Comparison of ENCODE assay signal across 14 mouse cellular contexts in genomic region chr17:25625282-25625681, GRCm38 (mm10). TPM values are rescaled to one million over a fixed set of nuclear protein-coding genes. Genes with fewer than 3 reads are reported as not detected.
DNase-seq lines count a peak whose midpoint lies in the region; ATAC-seq and TF ChIP-seq lines count a peak whose summit lies in the region.
"Had no signal": no experiment of that assay in that cellular context is flagged by ENCODE, and none has a peak within 500 bp of the region (broad histone marks: within the 10 kb centered on the region; RNA-seq: fewer than 3 reads in every experiment).

No protein-coding gene starts in this region.

- peak overlapping the region; percentile 89 for H3K27ac ChIP-seq in layer of hippocampus, adult 2 months
- peak overlapping the region; percentile 76 for H3K27ac ChIP-seq in embryonic facial prominence, embryonic 10.5 days (replicated peaks)
- H3K27ac ChIP-seq in forebrain, postnatal 0 days (ENCODE audit: low read depth, low read length) = 0 out of 2 replicates have a peak overlapping the region, but pooled peaks have one; percentile 9
- H3K27ac ChIP-seq: limb, embryonic 15.5 days; lung, embryonic 15.5 days had no signal

- peaks cover 51% of the 10 kb centered on the region for H3K4me1 ChIP-seq in embryonic facial prominence, embryonic 10.5 days
- no peaks in the 10 kb centered on the region; the same call in 1 of the 2 replicates for H3K4me1 ChIP-seq in forebrain, postnatal 0 days (ENCODE audit: insufficient read depth)
- H3K4me1 ChIP-seq: lung, embryonic 15.5 days had no signal

- H3K4me2 ChIP-seq in forebrain, postnatal 0 days (ENCODE audit: low read depth) = no peak overlapping the region
- H3K4me2 ChIP-seq: limb, embryonic 15.5 days; lung, embryonic 15.5 days had no signal

- peaks cover 6% of the 10 kb centered on the region; the same call in 1 of the 2 replicates for H3K27me3 ChIP-seq in embryonic facial prominence, embryonic 10.5 days (replicated peaks; ENCODE audit: low read depth, poor library complexity, severe bottlenecking)
- H3K27me3 ChIP-seq in forebrain, postnatal 0 days (ENCODE audit: insufficient read depth, low read length) = no peaks in the 10 kb centered on the region
- H3K27me3 ChIP-seq: limb, embryonic 15.5 days; lung, embryonic 15.5 days had no signal

- H3K9ac ChIP-seq in forebrain, postnatal 0 days = no peak overlapping the region
- H3K9ac ChIP-seq: limb, embryonic 15.5 days; lung, embryonic 15.5 days had no signal

- ATAC-seq in forebrain, postnatal 0 days = no peak
- ATAC-seq: activated CD4-positive, CD25-positive, alpha-beta regulatory T cell, adult 4 months had no signal

- no peaks in the 10 kb centered on the region for H3K9me3 ChIP-seq in embryonic facial prominence, embryonic 10.5 days
- H3K9me3 ChIP-seq in forebrain, postnatal 0 days (ENCODE audit: low read length) = no peaks in the 10 kb centered on the region
- H3K9me3 ChIP-seq: limb, embryonic 15.5 days; lung, embryonic 15.5 days had no signal

- H3K4me3 ChIP-seq in layer of hippocampus, adult 2 months = no peak overlapping the region
- H3K4me3 ChIP-seq in embryonic facial prominence, embryonic 10.5 days = no peak overlapping the region
- no peak overlapping the region for H3K4me3 ChIP-seq in forebrain, postnatal 0 days (ENCODE audit: low read depth, low read length)
- H3K4me3 ChIP-seq: limb, embryonic 15.5 days; lung, embryonic 15.5 days; megakaryocyte, embryonic 14.5 days had no signal

- DNase-seq in layer of hippocampus, adult 2 months (ENCODE audit: low spot score in 2 of 2) = peak; percentile 62 to 66
- DNase-seq in layer of hippocampus, postnatal 10 days (ENCODE audit: low spot score in 2 of 2) = no peak
- no peak for DNase-seq in embryonic facial prominence, embryonic 10.5 days (ENCODE audit: low spot score)
- DNase-seq in forebrain, postnatal 0 days = peak; percentile 39
- DNase-seq in right cerebral cortex, adult 2 months (ENCODE audit: low spot score in 2 of 2) = peak; percentile 78 to 83
- no peak for DNase-seq in embryo, embryonic 10.5 days (ENCODE audit: low spot score)
- no peak for DNase-seq in gastrocnemius, postnatal 10 days
- DNase-seq: cerebellum, adult 9-10 months; kidney, postnatal 14 days; thymus, postnatal 14 days had no signal

- WGBS in embryonic facial prominence, embryonic 10.5 days = 74% methylated on average over 7 of the region's 7 CpGs
- 79% methylated on average over 7 of the region's 7 CpGs for WGBS in forebrain, postnatal 0 days

- H3K36me3 ChIP-seq in embryonic facial prominence, embryonic 10.5 days (replicated peaks) = peaks cover 14% of the 10 kb centered on the region
- H3K36me3 ChIP-seq in forebrain, postnatal 0 days (ENCODE audit: insufficient read depth) = no peaks in the 10 kb centered on the region
- H3K36me3 ChIP-seq: lung, embryonic 15.5 days had no signal

- no peak for TF ChIP-seq CTCF in layer of hippocampus, adult 2 months (conservative IDR thresholded peaks at IDR 0.05)
- no peak for TF ChIP-seq CTCF in forebrain, postnatal 0 days (IDR thresholded peaks at IDR 0.05; ENCODE audit: low read depth)

RNA-seq across cellular contexts. Expression of gene Lmf1, which starts 46.4 kb away (rescaled TPM):
- total RNA-seq in layer of hippocampus, adult 2 months (2021) = 10 to 100 TPM; 25.5 to 31.2 TPM
- 10 to 100 TPM; 23.1 to 26.4 TPM for total RNA-seq in layer of hippocampus, postnatal 10 days (2021)
- polyA plus RNA-seq in embryonic facial prominence, embryonic 10.5 days (2016; fragmentation: Nextera tagmentation; extraction: Ambion mirVana) = 26.3 and 26.6 TPM in 2 replicates
- total RNA-seq in forebrain, postnatal 0 days (2014; rRNA removed) = 21.5 and 28.1 TPM in 2 replicates
- 13.9 and 17.8 TPM in 2 replicates for polyA plus RNA-seq in forebrain, postnatal 0 days (2015; fragmentation: Nextera tagmentation; extraction: Ambion mirVana)
- 10 to 100 TPM; 11.5 to 14.5 TPM for total RNA-seq in gastrocnemius, postnatal 10 days (2021)

RNA-seq across cellular contexts. Expression of gene Sox8, which starts 54.8 kb away (rescaled TPM):
- total RNA-seq in layer of hippocampus, adult 2 months (2021) = 10 to 100 TPM; 47.7 to 55.7 TPM
- total RNA-seq in layer of hippocampus, postnatal 10 days (2021) = 10 to 100 TPM; 62.7 to 66.3 TPM
- polyA plus RNA-seq in embryonic facial prominence, embryonic 10.5 days (2016; fragmentation: Nextera tagmentation; extraction: Ambion mirVana) = 12.5 and 13.1 TPM in 2 replicates
- 26.6 and 27.4 TPM in 2 replicates for total RNA-seq in forebrain, postnatal 0 days (2014; rRNA removed)
- polyA plus RNA-seq in forebrain, postnatal 0 days (2015; fragmentation: Nextera tagmentation; extraction: Ambion mirVana) = 20.8 and 22.6 TPM in 2 replicates
- 10 to 100 TPM; 15.2 to 20.2 TPM for total RNA-seq in gastrocnemius, postnatal 10 days (2021)

Comparison
In these comparisons a context has a peak if more than half of its experiments do, and no peak if none do; other contexts are left out.
1. DNase-seq: peak in layer of hippocampus, adult 2 months (2 of 2), forebrain, postnatal 0 days (single experiment) and right cerebral cortex, adult 2 months (2 of 2); none in layer of hippocampus, postnatal 10 days (0 of 2), embryonic facial prominence, embryonic 10.5 days (single experiment), embryo, embryonic 10.5 days (single experiment) and gastrocnemius, postnatal 10 days (single experiment).
2. H3K27ac ChIP-seq: peak in every context shown above with its lines; median percentile 89 in layer of hippocampus, adult 2 months; 76 in embryonic facial prominence, embryonic 10.5 days; 9 in forebrain, postnatal 0 days.